Mouse (Mus musculus) regulatory T cell (primary cell): ENCODE measurements around the gene C4b.

ENCODE experiments used
- in situ Hi-C: fragments of 300-600 bp; cut with MboI, MseI; formaldehyde crosslinking; loops from one replicate; pipeline ENCODE4 v1.15.1; 2025; ENCODE audit warnings: high pct_unique_total_duplicates

C4b gene

DNA sequence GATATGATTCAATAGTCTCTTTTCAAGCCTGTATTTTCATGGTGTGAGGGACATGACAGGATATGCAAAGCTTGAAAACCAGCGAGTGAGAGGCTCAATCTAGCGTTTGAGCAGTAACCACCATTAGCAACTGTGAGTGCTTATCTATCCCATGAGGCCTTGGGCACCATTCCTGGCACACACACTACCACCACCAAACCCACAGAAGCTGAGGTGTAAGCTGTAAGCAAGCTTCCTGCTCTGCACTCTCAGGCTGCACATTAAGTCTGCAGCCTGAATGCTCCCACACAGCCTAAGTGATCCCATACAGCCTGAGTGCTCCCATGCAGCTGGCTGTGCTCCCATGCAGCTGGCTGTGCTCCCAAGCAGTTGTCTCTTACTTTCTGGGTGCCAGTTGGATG, 43.0 kb downstream of the C4b start:
- in situ Hi-C loops, result no loop called here

DNA sequence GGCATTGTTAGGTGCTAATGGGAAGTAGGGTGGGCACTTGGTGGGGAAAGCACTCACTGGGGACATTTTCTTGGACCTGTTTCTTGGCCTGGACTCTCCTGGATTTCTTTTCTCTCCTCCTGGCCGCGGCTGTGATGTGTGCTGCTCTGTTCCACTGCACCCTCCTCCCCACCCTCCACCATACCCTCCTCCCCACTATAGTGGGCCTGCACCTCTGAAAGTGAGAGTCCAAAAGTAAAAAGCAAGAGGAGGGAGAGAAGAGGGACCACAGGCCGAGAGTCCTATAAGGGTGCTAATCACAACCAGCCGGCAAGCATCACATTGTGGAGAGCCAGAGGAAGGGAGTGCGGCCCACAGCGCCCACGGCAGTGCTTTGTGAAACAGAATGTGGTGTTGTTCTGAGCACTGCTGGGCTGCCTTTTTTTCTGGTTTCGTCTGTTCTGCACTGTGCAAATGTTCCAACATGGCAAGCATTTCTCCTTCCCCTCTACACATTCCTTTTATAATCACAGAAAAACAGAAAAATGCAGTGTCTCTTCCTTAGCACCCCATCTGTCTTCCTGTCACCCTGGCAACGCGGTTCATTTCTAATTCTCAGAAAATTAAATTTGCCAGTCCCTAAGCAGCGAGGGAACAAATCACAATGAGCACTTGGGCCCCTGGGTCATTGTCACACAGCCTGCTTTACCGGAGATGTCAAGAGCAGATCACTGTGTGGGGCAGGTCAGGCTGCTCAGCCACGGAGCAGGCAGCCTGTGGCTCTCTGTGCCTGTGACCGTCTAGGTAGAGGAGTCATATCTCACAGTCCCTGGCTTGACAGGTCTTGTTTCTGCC, 43.9 kb downstream of the C4b start:
- in situ Hi-C loops, result loop anchor here (5.0 to 25.0 kb wide), 2 partner anchors 33 to 838 kb away; partner anchors contain the start of gene Psors1c2

DNA sequence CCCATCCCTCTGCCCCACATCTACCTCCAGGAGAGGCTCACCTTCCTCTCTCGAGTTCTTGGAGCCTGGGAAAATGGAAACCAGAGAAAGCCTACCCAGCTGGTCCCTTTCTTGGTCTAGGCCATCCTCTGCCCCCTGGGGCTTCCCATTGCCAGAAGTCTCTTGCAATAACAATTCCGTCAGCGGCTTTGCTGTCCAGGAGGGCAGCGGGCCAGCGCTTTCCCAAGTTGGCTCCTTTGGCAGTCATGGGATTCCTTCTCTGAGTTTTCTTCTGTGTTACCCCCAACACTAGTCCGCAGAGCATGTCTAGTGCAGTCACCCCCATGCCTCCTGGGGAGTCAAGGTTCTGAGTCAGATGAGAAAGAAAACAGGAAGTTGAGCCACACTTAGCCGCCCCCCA, 50.8 kb downstream of the C4b start:
- in situ Hi-C loops, result loop anchor here (25.0 kb wide), 1 partner anchor 844 kb away; the partner anchor contains the start of gene Psors1c2

DNA sequence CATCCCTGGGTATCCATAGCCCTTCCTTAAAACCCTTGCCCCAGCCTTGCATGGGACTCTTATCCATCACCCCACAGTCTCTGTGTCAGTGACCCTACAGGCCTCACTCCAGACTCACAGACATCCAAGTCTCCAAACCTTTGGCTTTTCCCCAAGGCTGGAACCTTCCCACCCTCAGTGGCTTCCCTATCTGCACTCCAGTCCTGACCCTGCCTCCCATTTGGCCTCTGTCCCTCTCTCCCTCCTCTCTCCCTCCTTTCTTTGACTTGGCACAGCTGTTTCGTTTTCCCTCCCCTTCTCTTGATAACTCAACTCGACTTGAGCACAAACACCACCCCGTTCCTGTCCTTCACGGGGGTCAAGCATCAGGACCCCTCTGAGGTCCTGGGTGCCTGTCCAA, 53.2 kb downstream of the C4b start:
- in situ Hi-C loops, result loop anchor here (25.0 kb wide), 1 partner anchor 847 kb away; the partner anchor contains the start of gene Psors1c2

DNA sequence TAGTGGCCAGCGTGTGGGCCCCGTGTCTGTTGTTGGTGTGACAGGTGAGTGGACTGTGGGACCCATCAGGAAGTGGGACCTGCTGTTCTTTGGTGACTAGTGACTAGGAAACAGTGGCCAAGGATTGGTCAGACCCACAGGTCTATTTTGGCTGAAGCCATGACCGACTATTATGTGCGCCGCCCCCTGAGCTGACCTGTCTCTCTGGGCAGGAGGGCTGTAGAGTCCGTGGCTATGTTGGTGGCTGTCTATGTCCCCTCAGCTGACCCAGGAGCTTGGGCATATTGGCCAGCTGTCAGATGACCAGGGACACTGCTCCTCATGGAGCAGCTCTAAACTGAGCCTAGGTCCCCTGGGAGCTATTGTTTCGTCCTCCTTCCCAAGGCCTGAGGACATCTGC, 54.8 kb downstream of the C4b start:
- in situ Hi-C loops, result loop anchor here (25.0 kb wide), 1 partner anchor 848 kb away; the partner anchor contains the start of gene Psors1c2

DNA sequence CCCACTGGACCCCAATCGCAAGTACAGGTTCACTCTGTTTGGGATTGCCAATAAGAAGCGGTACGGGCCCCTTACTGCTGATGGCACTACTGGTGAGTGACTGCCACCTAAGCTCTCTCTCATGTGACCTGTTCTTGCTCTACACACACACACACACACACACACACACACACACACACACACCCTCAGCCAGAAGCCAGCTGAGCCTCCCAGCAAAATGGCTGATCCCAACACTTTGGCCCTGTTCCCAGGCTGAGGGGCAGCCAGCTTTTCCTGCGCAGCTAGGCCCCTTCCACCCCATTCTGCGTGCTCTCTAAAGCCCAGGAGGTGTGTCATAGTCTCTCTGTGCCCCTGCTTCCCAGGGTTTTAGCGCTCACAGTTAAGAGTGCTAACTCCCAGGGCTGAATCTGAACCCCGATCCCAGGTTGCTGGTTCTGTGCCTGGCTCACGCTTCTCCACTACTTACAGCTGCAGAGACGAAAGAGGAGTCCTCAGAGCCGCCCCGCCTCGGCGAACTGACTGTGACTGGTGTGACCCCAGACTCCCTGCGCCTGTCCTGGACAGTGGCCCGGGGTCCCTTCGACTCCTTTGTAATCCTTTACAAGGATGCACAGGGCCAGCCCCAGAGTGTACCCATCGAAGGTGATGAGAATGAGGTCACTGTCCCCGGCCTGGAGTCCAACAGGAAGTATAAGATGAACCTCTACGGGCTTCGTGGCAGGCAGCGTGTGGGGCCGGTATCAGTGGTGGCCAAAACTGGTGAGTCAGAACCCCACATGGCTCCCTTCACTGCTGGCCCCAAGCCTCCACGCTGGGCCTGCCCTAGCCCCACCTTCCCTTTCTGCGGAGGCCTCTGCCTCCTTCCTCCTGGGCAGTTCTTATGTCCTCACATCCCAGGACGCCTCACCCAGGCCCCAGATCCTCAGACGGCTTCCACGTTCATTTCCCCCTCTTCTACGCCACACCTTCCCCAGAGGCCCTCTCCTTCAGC, 58.3 kb downstream of the C4b start:
- in situ Hi-C loops, result loop anchor here (25.0 kb wide), 1 partner anchor 852 kb away; the partner anchor contains the start of gene Psors1c2

DNA sequence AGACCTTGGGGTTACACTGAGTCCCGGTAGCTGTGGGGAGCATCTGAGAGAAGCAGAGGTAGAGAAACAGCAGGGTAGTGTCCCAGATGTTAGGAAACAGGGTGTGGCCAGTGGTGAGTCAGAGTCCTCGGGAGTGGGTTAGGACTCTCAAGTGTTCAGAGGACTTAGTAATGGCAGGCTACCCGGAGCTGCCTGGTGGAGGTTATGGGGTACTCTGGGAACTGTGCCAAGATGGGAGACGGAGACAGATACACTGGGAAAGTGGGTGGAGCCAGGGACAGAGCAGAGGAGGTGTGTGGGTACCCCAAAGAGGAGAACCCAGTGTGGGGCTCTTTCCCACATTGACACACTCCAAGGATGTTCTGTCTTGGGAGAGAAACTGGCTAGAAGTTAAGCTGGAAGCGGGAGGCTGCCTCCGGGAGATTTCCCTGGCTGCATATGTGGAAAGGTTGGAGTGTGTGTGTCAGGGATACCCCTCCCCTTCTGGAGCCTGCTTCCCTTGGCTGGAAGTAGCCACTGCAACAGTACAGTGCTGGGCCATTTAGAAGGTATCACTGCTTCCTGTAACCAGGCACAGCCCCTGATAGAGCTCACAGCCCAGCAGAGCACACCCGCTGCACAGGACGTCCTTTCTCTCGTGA, 59.3 kb downstream of the C4b start:
- in situ Hi-C loops, result loop anchor here (25.0 kb wide), 1 partner anchor 853 kb away; the partner anchor contains the start of gene Psors1c2

DNA sequence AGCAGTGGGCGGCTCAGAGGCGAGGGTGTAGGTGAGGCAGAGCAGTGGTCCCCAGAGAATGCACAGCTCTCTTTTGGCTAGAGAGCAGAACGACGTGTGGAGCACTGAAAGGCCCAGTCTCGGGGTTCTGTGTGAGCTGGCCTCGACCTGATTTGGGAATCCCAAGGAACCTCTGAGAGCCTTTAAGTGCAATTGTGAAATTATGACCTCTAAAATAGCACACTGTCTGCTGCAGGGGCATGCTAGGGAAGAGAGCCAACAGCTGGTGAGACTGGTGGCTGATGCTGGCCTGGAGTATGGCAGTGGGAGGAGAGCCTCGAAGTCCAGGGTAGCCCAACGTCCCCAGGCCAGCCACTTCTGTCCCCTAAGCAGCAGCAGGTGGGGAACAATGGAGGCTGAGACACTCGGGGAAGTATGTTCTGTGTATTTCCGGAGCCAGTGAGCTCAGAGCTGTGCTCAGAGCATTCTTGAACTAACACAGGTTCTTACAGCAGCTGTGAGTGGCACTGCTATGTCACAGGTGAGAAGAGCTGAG, 59.9 kb downstream of the C4b start:
- in situ Hi-C loops, result loop anchor here (25.0 kb wide), 1 partner anchor 854 kb away; the partner anchor contains the start of gene Psors1c2

DNA sequence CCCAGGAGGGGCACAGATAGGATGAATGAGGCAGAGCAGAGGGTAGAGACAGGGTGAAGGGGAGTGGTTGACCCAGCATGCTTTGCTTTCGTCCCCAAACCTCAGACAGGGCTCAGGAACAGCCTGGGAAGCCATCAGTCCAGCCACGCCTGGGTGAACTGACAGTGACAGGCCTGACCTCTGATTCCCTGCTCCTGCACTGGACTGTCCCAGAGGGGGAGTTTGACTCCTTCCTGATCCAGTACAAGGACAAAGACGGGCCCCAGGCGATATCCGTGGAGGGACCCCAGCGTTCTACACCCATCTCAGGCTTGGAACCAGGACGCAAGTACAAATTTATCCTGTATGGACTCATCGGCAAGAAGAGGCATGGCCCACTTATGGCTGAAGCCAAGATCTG, 60.5 kb downstream of the C4b start:
- in situ Hi-C loops, result loop anchor here (25.0 kb wide), 1 partner anchor 854 kb away; the partner anchor contains the start of gene Psors1c2

DNA sequence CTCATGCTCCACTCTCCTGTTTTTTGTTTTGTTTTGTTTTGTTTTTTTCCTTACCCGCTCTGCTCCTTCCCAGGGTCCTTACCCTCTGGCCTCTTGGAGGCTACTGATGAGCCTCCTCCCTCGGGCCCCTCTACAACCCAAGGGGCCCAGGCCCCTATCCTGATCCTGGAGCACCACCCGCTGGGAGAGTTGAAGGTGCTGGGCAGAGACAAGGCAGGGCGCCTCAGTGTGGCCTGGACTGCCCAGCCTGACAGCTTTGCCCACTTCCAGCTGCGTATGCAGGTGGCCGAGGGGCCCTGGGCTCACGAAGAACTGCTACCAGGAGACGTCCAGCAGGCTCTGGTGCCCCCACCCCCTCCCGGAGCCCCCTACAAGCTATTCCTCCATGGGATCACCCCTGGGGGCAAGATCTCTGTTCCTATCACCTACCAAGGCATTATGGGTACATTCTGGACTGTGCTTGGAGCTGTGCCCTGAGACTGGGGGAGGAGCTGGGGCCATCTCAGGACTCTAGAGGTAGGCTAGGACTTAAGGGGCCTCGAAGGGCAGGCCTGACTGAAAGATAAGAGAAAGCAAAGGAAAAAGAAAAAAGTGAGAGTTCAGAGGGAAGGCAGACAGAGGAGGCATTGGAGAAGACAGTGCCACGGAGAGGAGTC, 61.7 kb downstream of the C4b start:
- in situ Hi-C loops, result loop anchor here (25.0 kb wide), 1 partner anchor 855 kb away; the partner anchor contains the start of gene Psors1c2

DNA sequence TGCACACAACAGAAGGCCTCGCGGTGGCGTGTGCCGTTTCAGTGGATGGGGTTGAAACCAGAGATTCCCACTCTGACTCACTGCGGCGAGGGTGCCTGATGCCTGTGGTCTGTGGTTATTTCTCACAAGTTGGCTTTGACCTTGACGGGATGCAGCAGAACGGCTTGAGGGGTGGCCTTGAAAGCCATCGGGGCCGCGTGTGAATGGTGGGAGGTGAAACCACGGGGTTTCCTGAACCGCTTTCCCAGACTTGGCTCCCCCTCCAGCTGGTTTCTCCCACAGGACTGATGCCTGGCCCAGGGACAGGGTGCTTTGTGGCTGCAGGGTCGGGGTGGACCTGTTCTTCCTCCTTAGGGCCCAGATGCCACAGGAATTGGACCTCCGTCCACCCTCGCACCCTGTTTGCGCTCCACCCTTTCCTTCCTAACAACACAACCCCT, 62.5 kb downstream of the C4b start:
- in situ Hi-C loops, result loop anchor here (25.0 kb wide), 1 partner anchor 856 kb away; the partner anchor contains the start of gene Psors1c2

DNA sequence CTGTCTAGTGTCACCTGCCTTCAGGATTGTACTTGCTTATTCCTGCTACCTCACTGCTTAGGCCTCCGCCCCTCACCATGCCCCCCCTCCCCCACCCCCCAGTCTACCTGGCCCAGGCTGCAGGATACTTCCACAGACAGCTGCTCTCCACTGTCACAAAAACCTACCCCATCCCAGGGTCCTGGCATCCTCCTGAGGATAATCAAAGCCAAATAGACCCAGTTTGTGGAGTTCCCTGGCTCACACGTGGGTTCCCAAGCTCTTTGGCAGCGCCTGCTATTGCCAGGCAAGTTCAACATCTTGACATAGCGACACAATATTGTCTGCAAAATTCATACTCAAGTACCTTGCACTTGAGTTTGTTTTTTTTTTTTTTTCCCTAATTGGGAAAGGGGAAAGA, 63.1 kb downstream of the C4b start:
- in situ Hi-C loops, result loop anchor here (25.0 kb wide), 1 partner anchor 857 kb away; the partner anchor contains the start of gene Psors1c2

DNA sequence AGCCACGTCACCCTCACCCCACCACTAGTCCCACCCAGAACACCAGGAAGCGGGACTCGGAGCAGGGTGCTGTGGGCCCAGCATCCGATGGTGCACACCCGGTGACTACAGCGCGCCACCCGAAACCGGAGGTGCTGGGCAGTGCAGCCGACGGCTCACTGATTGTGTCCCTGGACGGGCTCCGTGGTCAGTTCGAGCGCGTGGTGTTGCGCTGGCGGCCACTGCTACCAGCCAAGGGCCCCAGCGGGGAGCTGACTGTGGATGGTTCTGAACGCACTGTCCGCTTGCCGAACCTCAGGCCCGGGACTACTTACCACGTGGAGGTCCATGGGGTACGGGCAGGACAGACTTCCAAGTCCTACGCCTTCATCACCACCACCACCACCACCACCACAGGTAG, 63.5 kb downstream of the C4b start:
- in situ Hi-C loops, result loop anchor here (25.0 kb wide), 1 partner anchor 857 kb away; the partner anchor contains the start of gene Psors1c2
